Mouse (Mus musculus) liver, embryonic 14.5 days (tissue): ENCODE results near the gene Zfp579.

ENCODE experiments used
- CTCF ChIP-seq: IDR thresholded peaks from 2 replicates; pipeline ENCODE4 v1.5.1; 2016; ENCODE audit warnings: antibody characterized with exemption, low read depth, control low read depth
- EP300 ChIP-seq: IDR thresholded peaks from 2 replicates; pipeline ENCODE4 v1.6.1; 2016; ENCODE audit warnings: antibody characterized with exemption, low read depth

DNA sequence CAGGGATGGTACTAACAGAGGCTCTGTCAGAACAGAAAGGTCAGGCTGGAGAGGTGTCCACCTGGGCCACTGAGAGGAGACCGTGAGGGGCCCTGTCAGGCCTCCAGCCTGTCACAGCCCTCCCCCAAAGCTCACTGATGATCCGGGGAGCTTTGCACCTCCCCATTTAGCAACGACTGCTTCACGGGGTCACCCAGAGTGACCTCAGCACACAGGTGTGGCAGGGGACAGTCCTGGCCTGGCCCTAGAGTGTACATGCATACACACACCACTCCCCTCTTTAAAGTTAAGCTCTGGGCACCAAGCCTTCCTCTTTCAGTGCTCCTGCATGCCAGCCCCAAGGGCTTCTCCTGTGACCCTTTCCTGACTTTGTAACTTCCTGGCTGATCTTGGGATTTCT is 20.5 kb downstream of the Zfp579 start:
- TF ChIP-seq CTCF (no peak), EP300 (no peak)
